Mouse (Mus musculus): Measurements from ENCODE around the gene Cntrob. TPM values are rescaled to one million over a fixed set of nuclear protein-coding genes. Genes with fewer than 3 reads are reported as not detected.
A peak's percentile ranks its signal among the peaks of the same experiment; 100 is the strongest.

Gene Cntrob
- polyA plus RNA-seq, 1 experiment from 2014 or later: 37.0 TPM

DNA sequence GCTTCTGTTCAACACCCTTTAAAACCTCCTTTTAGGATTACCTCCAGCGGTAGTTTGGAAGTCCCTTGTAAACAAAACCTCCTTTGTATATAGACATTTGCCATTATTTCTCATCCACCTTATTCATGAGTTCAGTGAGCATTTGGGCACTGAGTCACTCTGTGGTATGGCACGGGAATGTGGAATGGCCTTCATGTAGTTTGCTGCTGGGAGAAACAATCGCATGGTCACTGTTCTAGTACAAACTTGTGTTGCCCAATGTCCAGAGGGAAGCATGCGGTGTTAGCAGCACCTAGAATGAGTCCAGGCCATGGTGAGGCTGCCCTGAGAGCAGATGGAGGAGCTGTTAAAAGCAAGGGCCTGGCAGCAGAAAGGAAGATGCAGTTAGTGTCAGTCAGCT is 11.2 kb upstream of the Cntrob start:
- WGBS: 75% methylated on average over 4 of the region's 4 CpGs
- Histone ChIP-seq H3K4me1 (peaks cover 14% of the 10 kb centered on the region), H3K27ac (no peak overlapping the region), H3K9me3 (replicated peaks) (no peaks in the 10 kb centered on the region), H3K9ac (no peak overlapping the region), H3K4me3 (no peak overlapping the region), H3K36me3 (no peaks in the 10 kb centered on the region), H3K27me3 (peaks cover 16% of the 10 kb centered on the region), H3K4me2 (replicated peaks) (no peak overlapping the region)
- ATAC-seq (ENCODE audit: low FRiP score): no peak

- no peaks in the 10 kb centered on the region for H3K9me3 ChIP-seq (replicated peaks)
- no peak overlapping the region for H3K4me3 ChIP-seq
- no peaks in the 10 kb centered on the region for H3K36me3 ChIP-seq
- H3K27me3 ChIP-seq: peaks cover 16% of the 10 kb centered on the region
- WGBS: 70% methylated on average over 3 of the region's 3 CpGs
- H3K9ac ChIP-seq: no peak overlapping the region
- H3K4me1 ChIP-seq: peaks cover 14% of the 10 kb centered on the region
- H3K4me2 ChIP-seq (replicated peaks): no peak overlapping the region
- no peak overlapping the region for H3K27ac ChIP-seq
- no peak for ATAC-seq (ENCODE audit: low FRiP score)
Measured at GRCm38 (mm10) chr11:69333922-69334321, 10.3 kb upstream of the Cntrob start.

GRCm38 (mm10) chr11:69332713-69333253 is 9.2 kb upstream of the Cntrob start:
- Histone ChIP-seq H3K4me1 (peaks cover 14% of the 10 kb centered on the region), H3K36me3 (no peaks in the 10 kb centered on the region), H3K9ac (peak overlapping the region; percentile 68), H3K4me3 (no peak overlapping the region), H3K27ac (peak overlapping the region; percentile 85), H3K9me3 (replicated peaks) (no peaks in the 10 kb centered on the region), H3K4me2 (replicated peaks) (peak overlapping the region; percentile 66), H3K27me3 (peaks cover 20% of the 10 kb centered on the region)
- ATAC-seq (ENCODE audit: low FRiP score): no peak
- 35% methylated on average over 8 of the region's 8 CpGs for WGBS

DNA sequence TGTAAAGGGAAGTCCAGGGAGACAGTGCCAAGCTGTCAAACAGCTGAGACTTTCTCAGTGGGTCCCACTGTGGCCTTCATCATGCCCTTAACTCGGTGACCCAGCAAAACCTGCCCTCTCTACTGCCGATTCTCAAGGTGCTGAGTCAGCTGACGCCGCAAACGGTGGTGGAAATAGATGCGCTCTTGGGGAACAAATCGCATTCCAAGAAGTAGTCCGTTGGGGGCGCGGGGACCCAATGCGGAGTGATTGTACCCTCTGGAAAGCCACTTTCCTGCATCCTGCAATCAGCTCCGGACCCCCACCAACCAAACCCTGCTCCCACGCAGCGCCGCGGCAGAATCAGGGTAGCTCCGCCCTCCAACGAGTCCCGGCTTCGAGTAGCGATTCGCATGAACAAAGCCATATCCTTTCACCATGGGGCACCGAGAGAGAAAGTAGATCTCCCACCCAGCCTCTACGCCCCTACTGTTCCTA is 8.4 kb upstream of the Cntrob start:
- H3K4me1 ChIP-seq: peaks cover 16% of the 10 kb centered on the region
- H3K9ac ChIP-seq: peak overlapping the region; percentile 68
- peak overlapping the region; percentile 43 for H3K4me3 ChIP-seq
- H3K9me3 ChIP-seq (replicated peaks): no peaks in the 10 kb centered on the region
- peak overlapping the region; percentile 85 for H3K27ac ChIP-seq
- peak; percentile 83 for ATAC-seq (ENCODE audit: low FRiP score)
- peaks cover 28% of the 10 kb centered on the region for H3K27me3 ChIP-seq
- H3K36me3 ChIP-seq: no peaks in the 10 kb centered on the region
- 2% methylated on average over 24 of the region's 24 CpGs for WGBS
- H3K4me2 ChIP-seq (replicated peaks): peak overlapping the region; percentile 66

- no peak overlapping the region for H3K4me3 ChIP-seq
- peak overlapping the region; percentile 66 for H3K4me2 ChIP-seq (replicated peaks)
- WGBS: 90% methylated on average over 6 of the region's 6 CpGs
- no peak overlapping the region for H3K27ac ChIP-seq
- H3K36me3 ChIP-seq: no peaks in the 10 kb centered on the region
- peaks cover 23% of the 10 kb centered on the region for H3K4me1 ChIP-seq
- no peak for ATAC-seq (ENCODE audit: low FRiP score)
- peaks cover 34% of the 10 kb centered on the region for H3K27me3 ChIP-seq
- no peaks in the 10 kb centered on the region for H3K9me3 ChIP-seq (replicated peaks)
- H3K9ac ChIP-seq: peak overlapping the region; percentile 68; the same call in 1 of the 2 replicates
Measured at GRCm38 (mm10) chr11:69331152-69331551, 7.6 kb upstream of the Cntrob start.

GRCm38 (mm10) chr11:69328517-69328916 is 4.9 kb upstream of the Cntrob start:
- no peak for ATAC-seq (ENCODE audit: low FRiP score)
- no peak overlapping the region for H3K4me3 ChIP-seq
- H3K4me1 ChIP-seq: peaks cover 34% of the 10 kb centered on the region
- H3K4me2 ChIP-seq (replicated peaks): no peak overlapping the region
- peaks cover 34% of the 10 kb centered on the region for H3K27me3 ChIP-seq
- no peaks in the 10 kb centered on the region for H3K36me3 ChIP-seq
- H3K9ac ChIP-seq: no peak overlapping the region
- 93% methylated on average over 6 of the region's 6 CpGs for WGBS
- H3K27ac ChIP-seq: no peak overlapping the region
- H3K9me3 ChIP-seq (replicated peaks): no peaks in the 10 kb centered on the region

DNA sequence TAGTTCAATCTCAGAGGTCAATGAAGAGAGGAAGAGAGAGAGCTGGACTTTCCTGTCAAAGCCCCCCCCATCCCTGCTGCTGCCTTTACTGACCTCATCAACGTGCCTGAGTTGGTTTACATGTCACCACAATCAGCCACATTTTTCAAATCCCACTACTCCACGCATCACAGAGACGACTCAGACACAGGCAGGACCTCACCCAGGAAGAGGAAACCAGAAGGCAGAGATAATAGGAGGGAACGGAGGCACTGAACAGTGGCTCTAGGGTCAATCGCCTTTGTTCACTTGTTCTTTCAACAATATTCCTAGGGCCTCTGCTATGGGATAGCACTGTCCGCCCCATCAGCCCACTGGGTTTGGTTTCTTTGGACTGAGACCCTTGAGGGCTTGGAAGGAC is 4.1 kb upstream of the Cntrob start:
- WGBS: 49% methylated on average over 6 of the region's 6 CpGs
- Histone ChIP-seq H3K4me3 (no peak overlapping the region), H3K9ac (no peak overlapping the region), H3K9me3 (replicated peaks) (no peaks in the 10 kb centered on the region), H3K4me2 (replicated peaks) (no peak overlapping the region), H3K27ac (no peak overlapping the region), H3K36me3 (no peaks in the 10 kb centered on the region), H3K27me3 (peaks cover 34% of the 10 kb centered on the region), H3K4me1 (peaks cover 39% of the 10 kb centered on the region)
- no peak for ATAC-seq (ENCODE audit: low FRiP score)

- Histone ChIP-seq H3K36me3 (no peaks in the 10 kb centered on the region), H3K4me1 (peaks cover 39% of the 10 kb centered on the region), H3K4me3 (peak overlapping the region; percentile 55; the same call in 1 of the 2 replicates), H3K27ac (no peak overlapping the region), H3K4me2 (replicated peaks) (peak overlapping the region; percentile 79), H3K9ac (no peak overlapping the region), H3K9me3 (replicated peaks) (no peaks in the 10 kb centered on the region), H3K27me3 (peaks cover 34% of the 10 kb centered on the region)
- ATAC-seq (ENCODE audit: low FRiP score): no peak
- WGBS: 10% methylated on average over 9 of the region's 9 CpGs
Measured at GRCm38 (mm10) chr11:69327157-69327442, 3.5 kb upstream of the Cntrob start.

- Histone ChIP-seq H3K36me3 (no peaks in the 10 kb centered on the region), H3K4me3 (peak overlapping the region; percentile 55), H3K4me1 (peaks cover 39% of the 10 kb centered on the region), H3K9ac (peak overlapping the region; percentile 68), H3K27ac (no peak overlapping the region; the same call in 1 of the 2 replicates), H3K9me3 (replicated peaks) (no peaks in the 10 kb centered on the region), H3K27me3 (peaks cover 34% of the 10 kb centered on the region), H3K4me2 (replicated peaks) (peak overlapping the region; percentile 79)
- peak; percentile 20; the same call in 1 of the 2 replicates for ATAC-seq (ENCODE audit: low FRiP score)
- WGBS: 1% methylated on average over 45 of the region's 45 CpGs
Measured at GRCm38 (mm10) chr11:69326408-69327156, 3.0 kb upstream of the Cntrob start.

GRCm38 (mm10) chr11:69325628-69326407 is 2.2 kb upstream of the Cntrob start, which contains the start of gene Kcnab3:
Gene Kcnab3 (plus strand): TSS chr11:69326258.
- Histone ChIP-seq H3K4me1 (peaks cover 41% of the 10 kb centered on the region), H3K9me3 (replicated peaks) (no peaks in the 10 kb centered on the region)

DNA sequence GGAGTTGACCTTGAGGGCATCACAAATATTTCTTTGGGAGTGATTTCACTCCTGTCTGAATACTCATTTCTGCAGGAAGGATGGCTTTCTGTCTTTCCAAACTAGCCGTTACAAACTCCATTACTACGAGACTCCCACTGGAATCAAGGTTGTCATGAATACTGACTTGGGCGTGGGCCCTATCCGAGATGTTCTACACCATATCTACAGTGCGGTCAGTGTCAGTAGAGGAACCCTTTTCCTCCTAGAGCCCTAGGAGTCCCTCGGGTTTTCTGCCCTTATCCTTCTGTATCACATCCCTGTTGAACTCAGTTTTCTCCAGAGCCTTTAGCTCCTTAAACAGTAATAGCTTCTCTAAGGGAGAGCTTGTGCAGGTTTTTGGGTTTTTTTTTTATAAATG is 1.2 kb upstream of the Cntrob start:
- H3K9me3 ChIP-seq (replicated peaks): no peaks in the 10 kb centered on the region
- no peak for ATAC-seq (ENCODE audit: low FRiP score)
- H3K4me3 ChIP-seq: peak overlapping the region; percentile 66
- peak overlapping the region; percentile 94 for H3K4me2 ChIP-seq (replicated peaks)
- H3K9ac ChIP-seq: peak overlapping the region; percentile 70; the same call in 1 of the 2 replicates
- H3K36me3 ChIP-seq: peaks cover 7% of the 10 kb centered on the region
- 82% methylated on average over 6 of the region's 6 CpGs for WGBS
- H3K27me3 ChIP-seq: peaks cover 31% of the 10 kb centered on the region
- no peak overlapping the region for H3K27ac ChIP-seq
- H3K4me1 ChIP-seq: peaks cover 43% of the 10 kb centered on the region

More at GRCm38 (mm10) chr11:69325628-69326407, 2.2 kb upstream of the Cntrob start, which contains the start of gene Kcnab3:
- Histone ChIP-seq H3K36me3 (peaks cover under 1% of the 10 kb centered on the region; the same call in 1 of the 2 replicates), H3K27ac (no peak within 1 kb of the TSS; the same call in 1 of the 2 replicates), H3K4me3 (peak within 1 kb of the TSS; percentile 55), H3K9ac (peak within 1 kb of the TSS; percentile 68), H3K27me3 (peaks cover 34% of the 10 kb centered on the region), H3K4me2 (replicated peaks) (peak within 1 kb of the TSS; percentile 79)
- WGBS: 12% methylated on average over 26 of the region's 26 CpGs
- ATAC-seq (ENCODE audit: low FRiP score): peak; percentile 49

Data from hindbrain, embryonic 12.5 days (tissue).